Mouse (Mus musculus) testis, adult 2 months (tissue): Measurements from ENCODE around the gene Ppm1h. TPM values are rescaled to one million over a fixed set of nuclear protein-coding genes. Genes with fewer than 3 reads are reported as not detected.

Experiments used
- H3K27ac ChIP-seq: fragments of 200-500 bp; 2 replicates; pipeline ENCODE4 v1.5.1; 2012; ENCODE audit warnings: low read depth, low read length; ENCODE audit not compliant: control insufficient read depth, insufficient read depth
- H3K27me3 ChIP-seq: fragments of 200-500 bp; 2 replicates; pipeline ENCODE4 v1.6.1; 2012; ENCODE audit warnings: mild to moderate bottlenecking, low read length, moderate library complexity; ENCODE audit not compliant: control insufficient read depth, insufficient read depth
- H3K36me3 ChIP-seq: fragments of 200-500 bp; 2 replicates; pipeline ENCODE4 v1.6.1; 2012; ENCODE audit warnings: mild to moderate bottlenecking, low read length; ENCODE audit not compliant: control insufficient read depth, insufficient read depth
- H3K4me1 ChIP-seq: fragments of 200-500 bp; 2 replicates; pipeline ENCODE4 v1.6.1; 2012; ENCODE audit warnings: low read length; ENCODE audit not compliant: control insufficient read depth, insufficient read depth
- H3K4me3 ChIP-seq: fragments of 200-500 bp; 2 replicates; pipeline ENCODE4 v1.5.1; 2012; ENCODE audit warnings: low read depth, mild to moderate bottlenecking, low read length, moderate library complexity, mixed read lengths; ENCODE audit not compliant: control insufficient read depth
- CTCF ChIP-seq: fragments of 200-500 bp; IDR thresholded peaks from 2 replicates; pipeline ENCODE4 v1.5.1; 2012; ENCODE audit warnings: low read depth, mild to moderate bottlenecking, inconsistent platforms, low read length, moderate library complexity; ENCODE audit not compliant: control insufficient read depth, insufficient read depth, insufficient replicate concordance
- POLR2A ChIP-seq: fragments of 200-500 bp; IDR thresholded peaks from 2 replicates; pipeline ENCODE4 v1.6.1; 2012; ENCODE audit warnings: low read depth, mild to moderate bottlenecking, inconsistent platforms, low read length, moderate library complexity; ENCODE audit not compliant: control insufficient read depth
- polyA plus RNA-seq: library from polyadenylated mRNA; depleted of rRNA; stranded (reverse); fragments of >200 nt; gene quantifications from 2 replicates; pipeline ENCODE4 v1.2.3, GENCODE M21; 2012

Ppm1h gene
- polyA plus RNA-seq, 1 experiment: 13.5 TPM

GRCm38 (mm10) chr10:122754967-122755366 lies 76.4 kb downstream of the Ppm1h start:
- no peaks in the 10 kb centered on the region for H3K4me1 ChIP-seq
- TF ChIP-seq CTCF (no peak), POLR2A (no peak)
- no peaks in the 10 kb centered on the region for H3K36me3 ChIP-seq
- no peak overlapping the region for H3K27ac ChIP-seq
- no peaks in the 10 kb centered on the region for H3K27me3 ChIP-seq
- no peak overlapping the region for H3K4me3 ChIP-seq

GRCm38 (mm10) chr10:122756879-122757530 lies 78.4 kb downstream of the Ppm1h start:
- H3K4me1 ChIP-seq: no peaks in the 10 kb centered on the region
- no peak for TF ChIP-seq CTCF
- no peak for TF ChIP-seq POLR2A
- H3K36me3 ChIP-seq: no peaks in the 10 kb centered on the region
- no peaks in the 10 kb centered on the region for H3K27me3 ChIP-seq
- no peak overlapping the region for H3K4me3 ChIP-seq
- no peak overlapping the region for H3K27ac ChIP-seq

GRCm38 (mm10) chr10:122757727-122758126 lies 79.2 kb downstream of the Ppm1h start:
- Histone ChIP-seq H3K36me3 (no peaks in the 10 kb centered on the region), H3K4me1 (no peaks in the 10 kb centered on the region), H3K4me3 (no peak overlapping the region), H3K27ac (no peak overlapping the region), H3K27me3 (no peaks in the 10 kb centered on the region)
- TF ChIP-seq CTCF (no peak), POLR2A (no peak)

- no peak for TF ChIP-seq CTCF
- Histone ChIP-seq H3K27me3 (no peaks in the 10 kb centered on the region), H3K27ac (no peak overlapping the region), H3K4me3 (no peak overlapping the region), H3K36me3 (no peaks in the 10 kb centered on the region), H3K4me1 (no peaks in the 10 kb centered on the region; the same call in 1 of the 2 replicates)
Observed at GRCm38 (mm10) chr10:122758346-122758745, 79.8 kb downstream of the Ppm1h start.

GRCm38 (mm10) chr10:122759729-122760128 lies 81.2 kb downstream of the Ppm1h start:
- TF ChIP-seq CTCF (no peak), POLR2A (no peak)
- Histone ChIP-seq H3K4me1 (no peaks in the 10 kb centered on the region; the same call in 1 of the 2 replicates), H3K27me3 (no peaks in the 10 kb centered on the region), H3K27ac (no peak overlapping the region), H3K4me3 (no peak overlapping the region), H3K36me3 (no peaks in the 10 kb centered on the region)

GRCm38 (mm10) chr10:122760469-122761307 lies 82.1 kb downstream of the Ppm1h start:
- no peaks in the 10 kb centered on the region for H3K36me3 ChIP-seq
- H3K27ac ChIP-seq: no peak overlapping the region
- no peaks in the 10 kb centered on the region for H3K27me3 ChIP-seq
- no peaks in the 10 kb centered on the region; the same call in 1 of the 2 replicates for H3K4me1 ChIP-seq
- TF ChIP-seq POLR2A: no peak
- TF ChIP-seq CTCF: no peak
- H3K4me3 ChIP-seq: no peak overlapping the region

- H3K27me3 ChIP-seq: no peaks in the 10 kb centered on the region
- no peaks in the 10 kb centered on the region; the same call in 1 of the 2 replicates for H3K4me1 ChIP-seq
- H3K4me3 ChIP-seq: peak overlapping the region; percentile 25
- TF ChIP-seq CTCF (no peak), POLR2A (no peak)
- peak overlapping the region; percentile 39; the same call in 1 of the 2 replicates for H3K27ac ChIP-seq
- H3K36me3 ChIP-seq: no peaks in the 10 kb centered on the region
Observed at GRCm38 (mm10) chr10:122762772-122763511, 84.4 kb downstream of the Ppm1h start.
